Mouse (Mus musculus) forebrain, embryonic 12.5 days (tissue): ENCODE data around the gene Prkag2. TPM values are rescaled to one million over a fixed set of nuclear protein-coding genes. Genes with fewer than 3 reads are reported as not detected.

Experiments used
- ATAC-seq: fragments of 200-750 bp; cut with Nextera tagmentation; 2 replicates; pipeline ENCODE4 v1.8.0; 2017; ENCODE audit warnings: moderate TSS enrichment; ENCODE audit not compliant: low FRiP score
- H3K27ac ChIP-seq: fragments of 300-500 bp; sonication (generic); 2 replicates; pipeline ENCODE4 v1.5.1; 2016; ENCODE audit warnings: mild to moderate bottlenecking
- H3K27me3 ChIP-seq: fragments of 300-500 bp; sonication (generic); 2 replicates; pipeline ENCODE4 v1.6.1; 2016; ENCODE audit warnings: mild to moderate bottlenecking
- H3K36me3 ChIP-seq: fragments of 300-500 bp; sonication (generic); replicated peaks from 2 replicates; pipeline ENCODE4 v1.6.1; 2016; ENCODE audit warnings: mild to moderate bottlenecking
- H3K4me1 ChIP-seq: fragments of 300-500 bp; sonication (generic); 2 replicates; pipeline ENCODE4 v1.6.1; 2016
- H3K4me2 ChIP-seq: fragments of 300-500 bp; sonication (generic); 2 replicates; pipeline ENCODE4 v1.6.1; 2016; ENCODE audit warnings: mild to moderate bottlenecking, moderate library complexity
- H3K4me3 ChIP-seq: fragments of 300-500 bp; sonication (generic); replicated peaks from 2 replicates; pipeline ENCODE4 v1.5.1; 2016; ENCODE audit warnings: mild to moderate bottlenecking
- H3K9ac ChIP-seq: fragments of 300-500 bp; sonication (generic); 2 replicates; pipeline ENCODE4 v1.6.1; 2016; ENCODE audit warnings: mild to moderate bottlenecking
- H3K9me3 ChIP-seq: fragments of 300-500 bp; sonication (generic); 2 replicates; pipeline ENCODE4 v1.6.1; 2016
- WGBS: fragments of 180-500 bp; shearing (Covaris S2); methylation state at CpG from one replicate; pipeline ENCODE4 v1.1.7; 2016; 5-methylcytosine and 5-hydroxymethylcytosine counted together
- polyA plus RNA-seq: library from polyadenylated mRNA; unstranded; fragments of >200 nt; fragmentation: Nextera tagmentation; extraction: Ambion mirVana; gene quantifications from 2 replicates; pipeline ENCODE4 v1.2.1, GENCODE M21; 2016

Prkag2 gene
- polyA plus RNA-seq, 1 experiment from 2014 or later = 55.0 TPM

DNA sequence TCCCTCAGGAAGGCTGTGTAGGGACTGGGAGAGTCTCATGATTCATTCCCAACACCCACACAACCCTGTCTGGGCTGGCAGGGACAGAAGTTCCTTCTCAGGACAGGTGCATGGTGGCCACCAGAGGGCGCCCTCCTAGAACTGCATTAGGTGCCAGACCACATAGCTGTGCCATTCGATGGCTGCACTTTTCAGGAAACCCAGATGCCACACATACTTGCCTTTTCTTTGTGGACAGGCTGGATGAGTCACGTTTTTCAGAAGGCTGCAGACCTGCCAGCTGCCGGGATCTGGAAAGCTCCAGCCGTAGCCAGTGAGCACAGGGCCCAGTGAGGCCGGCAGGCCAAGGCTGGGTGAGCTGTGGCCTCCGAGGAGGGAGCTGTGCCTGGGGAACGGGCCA is 93.6 kb downstream of the Prkag2 start:
- peaks cover 9% of the 10 kb centered on the region; the same call in 1 of the 2 replicates for H3K27me3 ChIP-seq
- H3K9me3 ChIP-seq = no peaks in the 10 kb centered on the region
- H3K27ac ChIP-seq = no peak overlapping the region
- H3K4me2 ChIP-seq = no peak overlapping the region
- ATAC-seq = peak; percentile 64; the same call in 1 of the 2 replicates
- peaks cover 25% of the 10 kb centered on the region for H3K4me1 ChIP-seq
- WGBS = 35% methylated on average over 8 of the region's 8 CpGs
- no peaks in the 10 kb centered on the region for H3K36me3 ChIP-seq
- no peak overlapping the region for H3K9ac ChIP-seq
- H3K4me3 ChIP-seq = no peak overlapping the region

GRCm38 (mm10) chr5:25005532-25006129 is 94.8 kb downstream of the Prkag2 start:
- peaks cover 20% of the 10 kb centered on the region for H3K4me1 ChIP-seq
- H3K4me2 ChIP-seq = no peak overlapping the region
- WGBS = 46% methylated on average over 6 of the region's 6 CpGs
- peaks cover 9% of the 10 kb centered on the region; the same call in 1 of the 2 replicates for H3K27me3 ChIP-seq
- no peaks in the 10 kb centered on the region for H3K9me3 ChIP-seq
- H3K36me3 ChIP-seq = no peaks in the 10 kb centered on the region
- no peak for ATAC-seq
- no peak overlapping the region for H3K4me3 ChIP-seq
- no peak overlapping the region for H3K27ac ChIP-seq
- H3K9ac ChIP-seq = no peak overlapping the region

- 71% methylated on average over 8 of the region's 8 CpGs for WGBS
These were observed 99.0 kb downstream of the Prkag2 start for GRCm38 (mm10) chr5:25001391-25001794.

GRCm38 (mm10) chr5:24999351-24999750 is 101.1 kb downstream of the Prkag2 start:
- WGBS = 65% methylated on average over 4 of the region's 4 CpGs
- H3K4me2 ChIP-seq = no peak overlapping the region
- H3K9me3 ChIP-seq = no peaks in the 10 kb centered on the region
- no peak overlapping the region for H3K9ac ChIP-seq
- H3K36me3 ChIP-seq = no peaks in the 10 kb centered on the region
- no peak overlapping the region for H3K4me3 ChIP-seq
- no peak for ATAC-seq
- H3K4me1 ChIP-seq = 0 out of 2 replicates have a peak, but pooled peaks cover 2% of the 10 kb centered on the region
- no peak overlapping the region for H3K27ac ChIP-seq
- H3K27me3 ChIP-seq = no peaks in the 10 kb centered on the region

More at GRCm38 (mm10) chr5:25001391-25001794, 99.0 kb downstream of the Prkag2 start:
- Histone ChIP-seq H3K4me1 (0 out of 2 replicates have a peak, but pooled peaks cover 2% of the 10 kb centered on the region), H3K4me3 (no peak overlapping the region), H3K27me3 (no peaks in the 10 kb centered on the region), H3K36me3 (no peaks in the 10 kb centered on the region), H3K4me2 (no peak overlapping the region), H3K9me3 (no peaks in the 10 kb centered on the region), H3K27ac (no peak overlapping the region), H3K9ac (no peak overlapping the region)
- ATAC-seq = no peak

GRCm38 (mm10) chr5:24995576-24996100 is 104.8 kb downstream of the Prkag2 start:
- 0 out of 2 replicates have a peak, but pooled peaks cover 2% of the 10 kb centered on the region for H3K4me1 ChIP-seq
- H3K4me2 ChIP-seq = no peak overlapping the region
- no peak for ATAC-seq
- no peak overlapping the region for H3K27ac ChIP-seq
- H3K4me3 ChIP-seq = no peak overlapping the region
- no peaks in the 10 kb centered on the region for H3K27me3 ChIP-seq
- no peak overlapping the region for H3K9ac ChIP-seq
- H3K9me3 ChIP-seq = no peaks in the 10 kb centered on the region
- H3K36me3 ChIP-seq = no peaks in the 10 kb centered on the region
- 74% methylated on average over 13 of the region's 13 CpGs for WGBS

- Histone ChIP-seq H3K9me3 (no peaks in the 10 kb centered on the region), H3K4me2 (no peak overlapping the region), H3K4me3 (no peak overlapping the region), H3K9ac (no peak overlapping the region), H3K36me3 (no peaks in the 10 kb centered on the region), H3K27ac (no peak overlapping the region), H3K27me3 (no peaks in the 10 kb centered on the region), H3K4me1 (no peaks in the 10 kb centered on the region)
- ATAC-seq = no peak
- WGBS = 68% methylated on average over 3 of the region's 3 CpGs
These were observed 107.3 kb downstream of the Prkag2 start for GRCm38 (mm10) chr5:24993190-24993589.

GRCm38 (mm10) chr5:24991575-24991974 is 108.9 kb downstream of the Prkag2 start:
- Histone ChIP-seq H3K27me3 (no peaks in the 10 kb centered on the region), H3K4me1 (no peaks in the 10 kb centered on the region; the same call in 1 of the 2 replicates), H3K4me3 (no peak overlapping the region), H3K27ac (no peak overlapping the region), H3K9me3 (no peaks in the 10 kb centered on the region), H3K36me3 (no peaks in the 10 kb centered on the region), H3K9ac (no peak overlapping the region), H3K4me2 (no peak overlapping the region)
- no peak for ATAC-seq
- WGBS = 83% methylated on average over 1 of the region's 1 CpGs

DNA sequence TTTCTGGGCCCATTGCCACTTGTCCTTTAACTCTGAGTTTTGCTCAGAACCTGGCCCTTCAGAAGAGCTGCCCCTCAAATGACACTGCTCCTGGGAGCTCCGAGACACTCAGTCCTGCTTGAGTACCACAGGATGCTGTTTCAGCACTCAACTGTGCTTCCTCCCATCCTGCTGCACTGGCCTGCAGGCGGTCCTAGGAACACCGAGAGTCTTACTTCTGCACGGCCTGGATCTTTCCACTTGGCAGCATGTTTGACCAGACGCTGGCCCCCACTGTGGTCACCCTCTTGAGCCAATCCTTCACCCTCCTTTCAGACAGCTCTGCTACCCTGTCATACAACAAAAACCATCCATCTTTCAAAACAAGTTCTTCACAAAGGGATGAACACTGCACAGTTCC is 110.0 kb downstream of the Prkag2 start:
- Histone ChIP-seq H3K9ac (no peak overlapping the region), H3K27ac (no peak overlapping the region), H3K27me3 (no peaks in the 10 kb centered on the region), H3K4me3 (no peak overlapping the region), H3K4me2 (no peak overlapping the region), H3K4me1 (peaks cover 6% of the 10 kb centered on the region), H3K36me3 (no peaks in the 10 kb centered on the region), H3K9me3 (no peaks in the 10 kb centered on the region)
- 84% methylated on average over 5 of the region's 5 CpGs for WGBS
- ATAC-seq = no peak

- no peaks in the 10 kb centered on the region for H3K36me3 ChIP-seq
- no peaks in the 10 kb centered on the region for H3K27me3 ChIP-seq
- peaks cover 7% of the 10 kb centered on the region for H3K4me1 ChIP-seq
- 65% methylated on average over 3 of the region's 3 CpGs for WGBS
- H3K9ac ChIP-seq = no peak overlapping the region
- no peaks in the 10 kb centered on the region for H3K9me3 ChIP-seq
- no peak for ATAC-seq
- no peak overlapping the region for H3K27ac ChIP-seq
- H3K4me2 ChIP-seq = no peak overlapping the region
- no peak overlapping the region for H3K4me3 ChIP-seq
These were observed 110.8 kb downstream of the Prkag2 start for GRCm38 (mm10) chr5:24989683-24990082.

DNA sequence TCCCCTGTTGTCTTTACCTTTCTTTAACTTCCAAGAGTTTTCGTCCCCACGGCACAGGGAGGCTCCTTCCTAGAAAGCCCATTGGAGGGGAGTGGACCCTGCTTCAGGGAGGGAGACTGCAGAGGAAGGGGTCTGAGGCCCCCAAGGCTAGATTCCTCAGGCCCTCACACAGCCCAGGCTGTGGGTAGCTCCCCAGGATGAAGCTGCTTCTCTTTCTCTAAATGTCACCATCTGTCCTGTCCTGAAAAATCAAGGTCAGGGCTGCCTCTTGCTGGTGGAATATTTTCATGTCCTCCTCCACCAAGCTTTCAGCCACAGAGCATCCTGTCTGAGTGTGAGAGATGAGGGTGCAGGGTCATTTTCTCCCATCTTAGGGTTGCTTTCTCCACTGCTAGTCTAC is 113.5 kb downstream of the Prkag2 start:
- no peak overlapping the region for H3K4me3 ChIP-seq
- no peak overlapping the region for H3K9ac ChIP-seq
- H3K9me3 ChIP-seq = no peaks in the 10 kb centered on the region
- peak overlapping the region; percentile 24; the same call in 1 of the 2 replicates for H3K4me2 ChIP-seq
- peaks cover 7% of the 10 kb centered on the region for H3K4me1 ChIP-seq
- H3K36me3 ChIP-seq = no peaks in the 10 kb centered on the region
- 31% methylated on average over 2 of the region's 2 CpGs for WGBS
- no peak for ATAC-seq
- H3K27ac ChIP-seq = peak overlapping the region; percentile 19; the same call in 1 of the 2 replicates
- no peaks in the 10 kb centered on the region for H3K27me3 ChIP-seq

DNA sequence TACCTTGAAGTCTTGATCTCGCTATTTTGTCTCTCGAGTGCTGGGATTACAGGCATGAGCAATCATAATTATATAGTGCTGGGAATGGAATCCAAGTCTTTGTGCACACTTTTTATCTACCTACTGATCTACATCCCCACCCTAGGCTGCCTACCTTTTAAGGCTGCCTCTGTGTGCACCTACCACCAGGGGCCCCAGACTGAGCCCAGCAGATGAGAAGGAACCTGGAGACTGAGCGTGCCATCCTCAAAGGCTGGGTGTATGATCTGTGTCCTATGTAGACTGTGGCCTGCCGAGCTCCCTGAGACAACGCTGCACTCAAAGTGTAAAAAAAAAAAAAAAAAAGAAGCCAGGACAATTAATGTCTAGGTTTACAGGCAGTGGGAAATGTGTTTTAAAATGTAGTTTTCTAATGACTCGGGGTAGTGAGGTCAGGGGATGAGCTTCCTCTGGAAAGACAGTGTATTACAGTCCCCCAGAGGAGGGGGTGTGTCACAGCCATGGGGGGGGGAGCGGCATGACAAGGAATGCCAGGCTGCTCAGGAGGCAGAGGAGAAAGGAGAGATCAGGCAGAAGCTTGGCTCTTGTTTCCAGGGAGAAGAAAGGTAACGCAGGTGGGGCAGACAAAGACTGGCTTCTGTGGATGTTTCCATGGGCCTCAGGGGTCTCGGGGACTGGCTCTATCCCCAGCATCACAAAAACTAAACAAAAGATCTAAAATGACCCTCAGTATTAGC is 114.1 kb downstream of the Prkag2 start:
- Histone ChIP-seq H3K27me3 (no peaks in the 10 kb centered on the region), H3K4me2 (peak overlapping the region; percentile 24; the same call in 1 of the 2 replicates), H3K36me3 (no peaks in the 10 kb centered on the region), H3K9ac (no peak overlapping the region), H3K9me3 (no peaks in the 10 kb centered on the region), H3K27ac (peak overlapping the region; percentile 82), H3K4me1 (peaks cover 7% of the 10 kb centered on the region), H3K4me3 (no peak overlapping the region; the same call in 1 of the 2 replicates)
- 47% methylated on average over 9 of the region's 9 CpGs for WGBS
- peak; percentile 18; the same call in 1 of the 2 replicates for ATAC-seq

- WGBS = 70% methylated on average over 11 of the region's 11 CpGs
- Histone ChIP-seq H3K27ac (peak overlapping the region; percentile 82), H3K4me2 (peak overlapping the region; percentile 21; the same call in 1 of the 2 replicates), H3K9me3 (no peaks in the 10 kb centered on the region), H3K4me1 (peaks cover 7% of the 10 kb centered on the region), H3K27me3 (no peaks in the 10 kb centered on the region), H3K9ac (no peak overlapping the region), H3K36me3 (no peaks in the 10 kb centered on the region), H3K4me3 (no peak overlapping the region; the same call in 1 of the 2 replicates)
- ATAC-seq = peak; percentile 77
These were observed 114.8 kb downstream of the Prkag2 start for GRCm38 (mm10) chr5:24985434-24986176.
